Mouse (Mus musculus) embryonic fibroblast, embryonic 13.5 days (primary cell): ENCODE results near the gene Prickle4.

Experiments used
- CTCF ChIP-seq: IDR thresholded peaks from 2 replicates; pipeline ENCODE4 v1.5.1; 2011; ENCODE audit warnings: mild to moderate bottlenecking, control low read depth, low read length, moderate library complexity, borderline replicate concordance; ENCODE audit not compliant: insufficient read depth
- POLR2A ChIP-seq: IDR thresholded peaks from 2 replicates; pipeline ENCODE4 v1.6.1; 2011; ENCODE audit warnings: low read depth, mild to moderate bottlenecking, control low read depth, low read length, moderate library complexity

- TF ChIP-seq CTCF, result no peak
- no peak for TF ChIP-seq POLR2A
Measured at GRCm38 (mm10) chr17:47701793-47702192, 7.3 kb upstream of the Prickle4 start.
